Mouse (Mus musculus) hematopoietic stem cell, adult 5-6 weeks (primary cell): ENCODE measurements around the gene Kctd15. TPM values are rescaled to one million over a fixed set of nuclear protein-coding genes. Genes with fewer than 3 reads are reported as not detected.

Experiments used
- ATAC-seq, 2 experiments: fragments of 125-278 bp in 1 of 2; replicated peaks in 1 of 2; 2 replicates each; pipeline ENCODE4 v1.8.0; 2016 to 2017; ENCODE audit warnings: inconsistent platforms in 2 of 2, mild to moderate bottlenecking in 2 of 2, moderate number of reproducible peaks in 2 of 2, low read depth in 1 of 2, moderate TSS enrichment in 1 of 2; ENCODE audit not compliant: low FRiP score in 2 of 2, poor library complexity in 2 of 2, severe bottlenecking in 2 of 2, insufficient read depth in 1 of 2, low TSS enrichment in 1 of 2
- total RNA-seq: library from RNA; stranded (forward); fragments of 172-1452, 232-1000 nt; gene quantifications from 2 replicates; pipeline ENCODE4 v1.2.3, GENCODE M21; 2017

Gene Kctd15
- total RNA-seq, 1 experiment from 2014 or later: 1.3 TPM

GRCm38 (mm10) chr7:34643329-34643728, 13.2 kb downstream of the Kctd15 start:
- ATAC-seq: no peak

- ATAC-seq: no peak
Observed at GRCm38 (mm10) chr7:34641968-34642367, 14.6 kb downstream of the Kctd15 start.

- no peak for ATAC-seq
Observed at GRCm38 (mm10) chr7:34639798-34640197, 16.7 kb downstream of the Kctd15 start.

GRCm38 (mm10) chr7:34636661-34637060, 19.9 kb downstream of the Kctd15 start:
- ATAC-seq: no peak

GRCm38 (mm10) chr7:34632966-34633742, 23.4 kb downstream of the Kctd15 start:
- no peak for ATAC-seq

GRCm38 (mm10) chr7:34630211-34631085, 26.1 kb downstream of the Kctd15 start:
- peak; percentile 86 to 95 for ATAC-seq

- no peak for ATAC-seq
Observed at GRCm38 (mm10) chr7:34629702-34630210, 26.8 kb downstream of the Kctd15 start.

- ATAC-seq: no peak
Observed at GRCm38 (mm10) chr7:34620411-34620810, 36.1 kb downstream of the Kctd15 start.

GRCm38 (mm10) chr7:34618141-34618890, 38.2 kb downstream of the Kctd15 start:
- no peak for ATAC-seq

GRCm38 (mm10) chr7:34616275-34616674, 40.3 kb downstream of the Kctd15 start:
- ATAC-seq: no peak

- no peak for ATAC-seq
Observed at GRCm38 (mm10) chr7:34610445-34610844, 46.1 kb downstream of the Kctd15 start.

- no peak for ATAC-seq
Observed at GRCm38 (mm10) chr7:34607334-34607970, 49.1 kb downstream of the Kctd15 start.

- no peak for ATAC-seq
Observed at GRCm38 (mm10) chr7:34606729-34607128, 49.8 kb downstream of the Kctd15 start.

- ATAC-seq: no peak
Observed at GRCm38 (mm10) chr7:34606051-34606450, 50.5 kb downstream of the Kctd15 start.

GRCm38 (mm10) chr7:34598576-34598975, 58.0 kb downstream of the Kctd15 start:
- no peak for ATAC-seq

GRCm38 (mm10) chr7:34597986-34598385, 58.5 kb downstream of the Kctd15 start:
- no peak for ATAC-seq
